Mouse (Mus musculus): ENCODE data around the gene 5430419D17Rik. TPM values are rescaled to one million over a fixed set of nuclear protein-coding genes. Genes with fewer than 3 reads are reported as not detected.
A peak's percentile ranks its signal among the peaks of the same experiment; 100 is the strongest.

Gene 5430419D17Rik
- total RNA-seq, 2 experiments from 2014 or later: not detected

DNA sequence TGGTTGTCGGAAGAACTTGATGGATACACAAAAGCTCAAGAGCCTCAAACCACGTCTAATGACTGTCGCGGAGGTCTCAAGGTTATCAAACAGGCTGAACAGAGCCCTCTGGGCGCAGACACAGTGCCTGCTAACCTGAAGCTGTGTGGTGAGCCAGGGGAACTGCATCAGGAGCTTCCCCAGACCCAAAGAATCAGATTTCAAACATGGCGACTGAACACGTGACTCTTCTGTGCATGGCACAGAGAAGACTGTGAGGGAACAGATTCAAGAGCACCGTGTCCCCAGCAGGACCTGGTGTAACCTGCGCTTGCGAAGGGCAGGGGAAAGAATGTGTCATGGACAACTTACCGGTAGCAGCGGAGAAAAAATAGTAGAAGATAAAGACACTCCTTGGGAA, 143.4 kb downstream of the 5430419D17Rik start:
- no peak for DNase-seq

GRCm38 (mm10) chr7:131318340-131318739, 144.1 kb downstream of the 5430419D17Rik start:
- no peak for DNase-seq

DNA sequence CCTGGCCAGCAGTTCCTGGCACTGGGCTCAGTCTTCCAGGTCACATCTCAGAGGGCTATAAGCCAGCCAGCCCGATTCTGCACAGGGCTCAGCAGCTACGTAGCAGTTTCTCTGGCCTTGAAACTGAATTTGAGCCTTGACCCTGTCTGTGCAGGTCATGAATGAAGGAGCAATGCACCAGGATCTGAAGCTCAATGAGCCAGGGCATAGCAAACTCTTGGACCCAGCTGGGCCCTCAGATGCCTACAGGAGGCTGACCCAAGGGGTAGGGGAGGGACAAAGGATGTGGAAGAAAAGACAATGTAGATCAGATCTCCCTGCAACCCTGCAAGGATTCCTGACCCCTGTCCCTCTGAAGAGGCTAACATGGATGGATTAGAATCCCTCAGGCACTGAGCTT, 148.0 kb downstream of the 5430419D17Rik start, which contains the start of gene Cuzd1:
Gene Cuzd1, minus strand, starts transcription at position 101 of the 400 bp plus-strand sequence.
- no peak for DNase-seq

- no peak for DNase-seq
Measured at GRCm38 (mm10) chr7:131327054-131327453, 152.9 kb downstream of the 5430419D17Rik start.

DNA sequence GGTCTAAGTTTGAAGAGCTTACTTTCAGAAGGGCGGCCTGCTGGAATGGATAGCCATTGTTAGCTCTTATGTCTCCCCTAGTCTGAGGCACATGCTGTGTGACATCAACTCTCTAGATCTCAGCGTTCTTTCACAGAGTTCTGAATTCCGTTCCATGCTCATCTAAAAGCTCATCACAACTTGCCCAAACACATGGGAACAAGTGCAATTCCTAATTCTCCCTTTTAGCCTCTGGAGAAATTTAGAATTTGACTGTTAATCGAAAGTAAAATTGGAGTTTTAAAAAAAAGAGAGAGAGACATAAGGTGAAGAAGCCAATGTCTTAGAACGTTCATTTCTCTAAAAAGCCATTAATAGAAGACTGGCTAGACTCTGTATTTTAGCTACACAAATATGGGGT, 155.2 kb downstream of the 5430419D17Rik start, which contains the start of gene Fam24b:
Gene Fam24b, minus strand, starts transcription at position 101 of the 400 bp plus-strand sequence.
- DNase-seq: no peak

- DNase-seq: no peak
Measured at GRCm38 (mm10) chr7:131331688-131332087, 157.5 kb downstream of the 5430419D17Rik start.

GRCm38 (mm10) chr7:131333564-131333963, 159.4 kb downstream of the 5430419D17Rik start, which contains the start of gene Fam24a:
TSS of gene Fam24a (plus strand) at chr7:131333864.
- no peak for DNase-seq

DNA sequence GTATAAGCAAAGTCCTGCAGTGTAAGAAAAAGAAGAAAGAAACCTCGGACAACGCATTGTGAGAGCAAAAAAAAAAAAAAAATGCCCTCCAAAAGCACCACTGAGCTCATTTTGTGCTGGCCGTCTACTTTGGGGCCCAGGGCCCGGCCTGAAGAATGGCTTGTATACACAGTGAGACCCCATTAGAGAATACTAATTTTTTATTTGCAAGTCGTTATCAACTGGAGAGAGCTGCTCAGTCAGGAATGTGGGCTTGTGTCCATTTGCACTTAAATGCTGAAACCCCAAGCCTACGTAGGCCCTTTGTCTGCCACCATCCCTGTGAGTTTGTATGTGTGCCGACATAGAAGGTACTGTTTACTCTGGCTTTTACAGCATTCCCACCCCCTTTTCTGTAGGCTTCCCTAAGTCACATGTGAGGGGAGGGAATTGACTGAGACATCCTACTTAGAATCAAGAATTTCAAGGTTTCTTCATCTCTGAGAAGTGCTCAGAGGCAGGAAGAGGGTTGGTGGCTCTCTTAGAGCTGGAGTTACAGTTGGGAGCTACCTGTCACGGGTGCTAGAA, 163.4 kb downstream of the 5430419D17Rik start:
- DNase-seq: no peak

- DNase-seq: peak; percentile 14
Measured at GRCm38 (mm10) chr7:131345856-131346541, 171.8 kb downstream of the 5430419D17Rik start.

Other genes with a start within 250 kb of the 5430419D17Rik start
- 10 to 100 TPM; 31.9 to 34.9 TPM for gene Htra1, start 238.3 kb upstream of the 5430419D17Rik start, total RNA-seq (2021)
- gene Dmbt1, start 142.3 kb upstream of the 5430419D17Rik start, total RNA-seq (2021): not detected
- gene 4933402N03Rik, start 28.1 kb upstream of the 5430419D17Rik start, total RNA-seq (2021): not detected
- under 1 TPM; 0.19 to 0.31 TPM for gene Cuzd1, start 147.9 kb downstream of the 5430419D17Rik start, total RNA-seq (2021)
- gene Fam24b, start 155.1 kb downstream of the 5430419D17Rik start, total RNA-seq (2021): not detected
- gene Fam24a, start 159.5 kb downstream of the 5430419D17Rik start, total RNA-seq (2021): not detected
- 10 to 100 TPM; 17.4 to 18.5 TPM for gene 2310057M21Rik, start 188.4 kb downstream of the 5430419D17Rik start, total RNA-seq (2021)
- gene Pstk, start 196.7 kb downstream of the 5430419D17Rik start, total RNA-seq (2021): 10 to 100 TPM; 35.7 to 37.9 TPM
- 10 to 100 TPM; 20.8 to 22.2 TPM for gene Ikzf5, start 236.1 kb downstream of the 5430419D17Rik start, total RNA-seq (2021)
- gene Acadsb, start 236.2 kb downstream of the 5430419D17Rik start, total RNA-seq (2021): 100 to 1,000 TPM; 120 to 130 TPM